Mouse (Mus musculus) liver, adult 2 months (tissue): ENCODE measurements at regions not wholly inside any gene's neighbourhood (a gene's known extent, or its start where the extent isn't known, plus 50 kb on each side); places are given as distances from the start of the nearest gene placed in this dataset.

Experiments used
- CTCF ChIP-seq: fragments of 200-500 bp; IDR thresholded peaks from 2 replicates; pipeline ENCODE4 v1.5.1; 2011; ENCODE audit warnings: low read depth, low read length, control low read depth
- POLR2A ChIP-seq: fragments of 200-500 bp; IDR thresholded peaks from 2 replicates; pipeline ENCODE4 v1.6.1; 2011; ENCODE audit warnings: low read length, control low read depth; ENCODE audit not compliant: insufficient read depth; ENCODE audit errors: extremely low read depth

DNA sequence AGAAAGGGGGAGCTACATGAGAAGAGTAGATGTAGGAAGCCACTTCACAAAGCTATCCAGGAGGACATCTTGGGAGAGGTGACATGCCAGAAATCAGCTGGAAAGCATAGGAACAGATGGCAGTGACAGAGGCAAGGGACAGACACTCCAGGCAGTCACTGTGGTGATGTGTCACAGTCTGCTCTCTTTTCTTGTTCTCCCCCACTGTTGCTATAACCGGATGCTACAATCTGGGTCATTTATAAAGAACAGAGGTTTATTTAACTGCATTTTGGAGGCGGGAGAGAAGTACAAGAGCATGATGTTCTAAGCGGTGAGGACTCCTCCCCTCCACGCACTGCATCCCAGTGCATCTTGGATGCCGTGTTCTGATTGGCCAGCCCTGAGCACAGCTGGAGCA, 133.8 kb upstream of the Med13l start:
- TF ChIP-seq CTCF (no peak), POLR2A (no peak)
